Mouse (Mus musculus): ENCODE measurements at regions not wholly inside any gene's neighbourhood (a gene's known extent, or its start where the extent isn't known, plus 50 kb on each side); places are given as distances from the start of the nearest gene placed in this dataset.

GRCm38 (mm10) chr1:39078584-39079315 is 93.3 kb downstream of the Pdcl3 start:
- no peak overlapping the region for H3K4me3 ChIP-seq (ENCODE audit: low read length)
- 62% methylated on average over 4 of the region's 4 CpGs for WGBS
- no peak for ATAC-seq

GRCm38 (mm10) chr1:39083911-39084826 is 98.8 kb downstream of the Pdcl3 start:
- Histone ChIP-seq H3K36me3 (ENCODE audit: control insufficient read depth, insufficient read depth, low read length) (no peaks in the 10 kb centered on the region), H3K4me2 (ENCODE audit: low read depth, low read length) (no peak overlapping the region), H3K27ac (ENCODE audit: low read length) (no peak overlapping the region), H3K4me3 (ENCODE audit: low read length) (no peak overlapping the region), H3K9me3 (ENCODE audit: control insufficient read depth, low read length) (no peaks in the 10 kb centered on the region), H3K9ac (ENCODE audit: low read depth, low read length) (no peak overlapping the region), H3K27me3 (replicated peaks; ENCODE audit: control insufficient read depth, insufficient read depth, low read length) (no peaks in the 10 kb centered on the region), H3K4me1 (ENCODE audit: control insufficient read depth, insufficient read depth, low read length) (no peaks in the 10 kb centered on the region)
- WGBS = 69% methylated on average over 7 of the region's 7 CpGs
- no peak for ATAC-seq

More at GRCm38 (mm10) chr1:39078584-39079315, 93.3 kb downstream of the Pdcl3 start:
- Histone ChIP-seq H3K27ac (ENCODE audit: low read length) (no peak overlapping the region), H3K9ac (ENCODE audit: low read depth, low read length) (no peak overlapping the region), H3K4me2 (ENCODE audit: low read depth, low read length) (no peak overlapping the region), H3K36me3 (ENCODE audit: control insufficient read depth, insufficient read depth, low read length) (no peaks in the 10 kb centered on the region), H3K9me3 (ENCODE audit: control insufficient read depth, low read length) (no peaks in the 10 kb centered on the region), H3K27me3 (replicated peaks; ENCODE audit: control insufficient read depth, insufficient read depth, low read length) (no peaks in the 10 kb centered on the region), H3K4me1 (ENCODE audit: control insufficient read depth, insufficient read depth, low read length) (no peaks in the 10 kb centered on the region)

GRCm38 (mm10) chr1:39086273-39086672 is 100.9 kb downstream of the Pdcl3 start:
- Histone ChIP-seq H3K9ac (ENCODE audit: low read depth, low read length) (no peak overlapping the region), H3K4me1 (ENCODE audit: control insufficient read depth, insufficient read depth, low read length) (no peaks in the 10 kb centered on the region), H3K36me3 (ENCODE audit: control insufficient read depth, insufficient read depth, low read length) (no peaks in the 10 kb centered on the region), H3K27ac (ENCODE audit: low read length) (no peak overlapping the region), H3K4me3 (ENCODE audit: low read length) (no peak overlapping the region), H3K27me3 (replicated peaks; ENCODE audit: control insufficient read depth, insufficient read depth, low read length) (no peaks in the 10 kb centered on the region), H3K4me2 (ENCODE audit: low read depth, low read length) (no peak overlapping the region), H3K9me3 (ENCODE audit: control insufficient read depth, low read length) (no peaks in the 10 kb centered on the region)
- WGBS = 77% methylated on average over 11 of the region's 11 CpGs
- ATAC-seq = no peak

GRCm38 (mm10) chr1:39089875-39090274 is 103.7 kb upstream of the Npas2 start:
- WGBS = 67% methylated on average over 9 of the region's 9 CpGs
- H3K36me3 ChIP-seq (ENCODE audit: control insufficient read depth, insufficient read depth, low read length) = no peaks in the 10 kb centered on the region

GRCm38 (mm10) chr1:39091121-39091520 is 102.4 kb upstream of the Npas2 start:
- Histone ChIP-seq H3K4me1 (ENCODE audit: control insufficient read depth, insufficient read depth, low read length) (no peaks in the 10 kb centered on the region), H3K27ac (ENCODE audit: low read length) (no peak overlapping the region), H3K4me2 (ENCODE audit: low read depth, low read length) (no peak overlapping the region), H3K27me3 (replicated peaks; ENCODE audit: control insufficient read depth, insufficient read depth, low read length) (no peaks in the 10 kb centered on the region), H3K36me3 (ENCODE audit: control insufficient read depth, insufficient read depth, low read length) (no peaks in the 10 kb centered on the region), H3K9me3 (ENCODE audit: control insufficient read depth, low read length) (no peaks in the 10 kb centered on the region), H3K4me3 (ENCODE audit: low read length) (no peak overlapping the region), H3K9ac (ENCODE audit: low read depth, low read length) (no peak overlapping the region)
- no peak for ATAC-seq
- WGBS = 88% methylated on average over 8 of the region's 8 CpGs

More at GRCm38 (mm10) chr1:39089875-39090274, 103.7 kb upstream of the Npas2 start:
- H3K9me3 ChIP-seq (ENCODE audit: control insufficient read depth, low read length) = no peaks in the 10 kb centered on the region
- no peaks in the 10 kb centered on the region for H3K4me1 ChIP-seq (ENCODE audit: control insufficient read depth, insufficient read depth, low read length)
- H3K4me2 ChIP-seq (ENCODE audit: low read depth, low read length) = no peak overlapping the region
- H3K9ac ChIP-seq (ENCODE audit: low read depth, low read length) = no peak overlapping the region
- ATAC-seq = no peak
- H3K27me3 ChIP-seq (replicated peaks; ENCODE audit: control insufficient read depth, insufficient read depth, low read length) = no peaks in the 10 kb centered on the region
- H3K4me3 ChIP-seq (ENCODE audit: low read length) = no peak overlapping the region
- H3K27ac ChIP-seq (ENCODE audit: low read length) = no peak overlapping the region

- Histone ChIP-seq H3K9me3 (ENCODE audit: control insufficient read depth, low read length) (no peaks in the 10 kb centered on the region), H3K4me2 (ENCODE audit: low read depth, low read length) (no peak overlapping the region), H3K27me3 (replicated peaks; ENCODE audit: control insufficient read depth, insufficient read depth, low read length) (no peaks in the 10 kb centered on the region), H3K36me3 (ENCODE audit: control insufficient read depth, insufficient read depth, low read length) (no peaks in the 10 kb centered on the region), H3K4me1 (ENCODE audit: control insufficient read depth, insufficient read depth, low read length) (no peaks in the 10 kb centered on the region), H3K4me3 (ENCODE audit: low read length) (no peak overlapping the region), H3K27ac (ENCODE audit: low read length) (no peak overlapping the region), H3K9ac (ENCODE audit: low read depth, low read length) (no peak overlapping the region)
- peak; percentile 52 for ATAC-seq
- WGBS = 83% methylated on average over 3 of the region's 3 CpGs
Measured at GRCm38 (mm10) chr1:39091638-39092037, 101.9 kb upstream of the Npas2 start.

- no peak overlapping the region for H3K4me2 ChIP-seq (ENCODE audit: low read depth, low read length)
- no peaks in the 10 kb centered on the region for H3K27me3 ChIP-seq (replicated peaks; ENCODE audit: control insufficient read depth, insufficient read depth, low read length)
- H3K9me3 ChIP-seq (ENCODE audit: control insufficient read depth, low read length) = no peaks in the 10 kb centered on the region
- no peak overlapping the region for H3K27ac ChIP-seq (ENCODE audit: low read length)
- no peaks in the 10 kb centered on the region for H3K4me1 ChIP-seq (ENCODE audit: control insufficient read depth, insufficient read depth, low read length)
- no peak overlapping the region for H3K9ac ChIP-seq (ENCODE audit: low read depth, low read length)
- no peak overlapping the region for H3K4me3 ChIP-seq (ENCODE audit: low read length)
- no peak for ATAC-seq
- 66% methylated on average over 4 of the region's 4 CpGs for WGBS
- no peaks in the 10 kb centered on the region for H3K36me3 ChIP-seq (ENCODE audit: control insufficient read depth, insufficient read depth, low read length)
Measured at GRCm38 (mm10) chr1:39093291-39093690, 100.2 kb upstream of the Npas2 start.

- Histone ChIP-seq H3K27ac (ENCODE audit: low read length) (no peak overlapping the region), H3K36me3 (ENCODE audit: control insufficient read depth, insufficient read depth, low read length) (no peaks in the 10 kb centered on the region), H3K4me2 (ENCODE audit: low read depth, low read length) (no peak overlapping the region), H3K9ac (ENCODE audit: low read depth, low read length) (no peak overlapping the region), H3K4me1 (ENCODE audit: control insufficient read depth, insufficient read depth, low read length) (no peaks in the 10 kb centered on the region), H3K4me3 (ENCODE audit: low read length) (no peak overlapping the region), H3K27me3 (replicated peaks; ENCODE audit: control insufficient read depth, insufficient read depth, low read length) (no peaks in the 10 kb centered on the region), H3K9me3 (ENCODE audit: control insufficient read depth, low read length) (no peaks in the 10 kb centered on the region)
- WGBS = 86% methylated on average over 8 of the region's 8 CpGs
- ATAC-seq = no peak
Measured at GRCm38 (mm10) chr1:39094001-39094400, 99.5 kb upstream of the Npas2 start.

- Histone ChIP-seq H3K36me3 (ENCODE audit: control insufficient read depth, insufficient read depth, low read length) (no peaks in the 10 kb centered on the region), H3K9ac (ENCODE audit: low read depth, low read length) (no peak overlapping the region), H3K4me2 (ENCODE audit: low read depth, low read length) (no peak overlapping the region), H3K9me3 (ENCODE audit: control insufficient read depth, low read length) (no peaks in the 10 kb centered on the region), H3K4me3 (ENCODE audit: low read length) (no peak overlapping the region), H3K4me1 (ENCODE audit: control insufficient read depth, insufficient read depth, low read length) (no peaks in the 10 kb centered on the region), H3K27me3 (replicated peaks; ENCODE audit: control insufficient read depth, insufficient read depth, low read length) (no peaks in the 10 kb centered on the region), H3K27ac (ENCODE audit: low read length) (no peak overlapping the region)
- WGBS = 91% methylated on average over 8 of the region's 8 CpGs
- no peak for ATAC-seq
Measured at GRCm38 (mm10) chr1:39095901-39096300, 97.6 kb upstream of the Npas2 start.

All from intestine, embryonic 16.5 days (tissue).